Mouse (Mus musculus): Measurements from ENCODE around the gene Plekhn1.

DNA sequence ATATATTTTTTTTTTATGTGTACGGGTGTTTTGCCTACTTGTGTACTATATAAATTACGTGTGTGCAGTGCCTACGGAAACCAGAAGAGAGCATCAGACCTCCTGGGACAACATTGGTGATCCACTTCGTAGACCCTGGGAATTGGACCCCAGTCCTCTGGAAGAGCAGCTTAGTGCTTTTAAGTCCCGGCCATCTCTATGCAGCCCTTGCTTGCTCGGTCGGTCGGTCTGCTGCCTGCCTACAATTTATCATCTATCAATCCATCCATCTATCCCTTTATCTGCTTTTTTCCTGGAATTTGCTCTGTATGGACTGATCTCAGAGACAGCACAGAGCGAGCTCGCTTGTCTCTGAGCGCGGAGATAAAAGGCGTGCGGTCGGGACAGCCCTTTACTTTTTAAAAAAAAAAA lies 708 bp upstream of the Plekhn1 start:
- no peak for TF ChIP-seq CTCF (IDR thresholded peaks at IDR 0.05; ENCODE audit: control insufficient read depth, insufficient read depth, low read length)
- no peak for TF ChIP-seq POLR2A (IDR thresholded peaks at IDR 0.05; ENCODE audit: borderline replicate concordance, control insufficient read depth, low read depth, low read length)

All from bone marrow, adult 2 months (tissue).